Comparison of ENCODE assay signal across 7 mouse cellular contexts in genomic region chr19:44145702-44146567, GRCm38 (mm10). TPM values are rescaled to one million over a fixed set of nuclear protein-coding genes. Genes with fewer than 3 reads are reported as not detected.
A peak's percentile ranks its signal among the peaks of the same experiment; 100 is the strongest.
DNase-seq lines count a peak whose midpoint lies in the region; ATAC-seq lines count a peak whose summit lies in the region.

Bloc1s2 (minus strand) TSS chr19:44146446.

- peaks cover 38% of the 10 kb centered on the region for H3K36me3 ChIP-seq in embryonic facial prominence, embryonic 10.5 days (replicated peaks)
- H3K36me3 ChIP-seq in limb, embryonic 10.5 days = peaks cover 41% of the 10 kb centered on the region
- H3K36me3 ChIP-seq in midbrain, embryonic 13.5 days = peaks cover 39% of the 10 kb centered on the region

- peak within 1 kb of the TSS; percentile 87 for H3K4me3 ChIP-seq in embryonic facial prominence, embryonic 10.5 days
- H3K4me3 ChIP-seq in limb, embryonic 10.5 days = peak within 1 kb of the TSS; percentile 83
- H3K4me3 ChIP-seq in midbrain, embryonic 13.5 days (replicated peaks) = peak within 1 kb of the TSS; percentile 76

- peaks cover 15% of the 10 kb centered on the region for H3K4me1 ChIP-seq in embryonic facial prominence, embryonic 10.5 days
- peaks cover 16% of the 10 kb centered on the region for H3K4me1 ChIP-seq in limb, embryonic 10.5 days
- H3K4me1 ChIP-seq in midbrain, embryonic 13.5 days (replicated peaks) = peaks cover 17% of the 10 kb centered on the region

- peak within 1 kb of the TSS; percentile 74 for H3K9ac ChIP-seq in midbrain, embryonic 13.5 days (replicated peaks)

- peak within 1 kb of the TSS; percentile 86 for H3K27ac ChIP-seq in embryonic facial prominence, embryonic 10.5 days (replicated peaks)
- H3K27ac ChIP-seq in limb, embryonic 10.5 days = peak within 1 kb of the TSS; percentile 87
- H3K27ac ChIP-seq in midbrain, embryonic 13.5 days = peak within 1 kb of the TSS; percentile 51

- H3K27me3 ChIP-seq in embryonic facial prominence, embryonic 10.5 days (replicated peaks; ENCODE audit: low read depth, poor library complexity, severe bottlenecking) = no peaks in the 10 kb centered on the region; the same call in 1 of the 2 replicates
- H3K27me3 ChIP-seq in limb, embryonic 10.5 days (ENCODE audit: low read depth, poor library complexity, severe bottlenecking) = peaks cover 4% of the 10 kb centered on the region; the same call in 1 of the 2 replicates
- peaks cover 11% of the 10 kb centered on the region for H3K27me3 ChIP-seq in midbrain, embryonic 13.5 days

- WGBS in embryonic facial prominence, embryonic 10.5 days = 3% methylated on average over 46 of the region's 46 CpGs
- 5% methylated on average over 46 of the region's 46 CpGs for WGBS in limb, embryonic 10.5 days
- WGBS in midbrain, embryonic 13.5 days = 2% methylated on average over 46 of the region's 46 CpGs

- peak within 1 kb of the TSS; percentile 83 for H3K4me2 ChIP-seq in midbrain, embryonic 13.5 days (replicated peaks)

- peak; percentile 71 for ATAC-seq in granulocyte monocyte progenitor cell, adult 5-6 weeks (replicated peaks; ENCODE audit: poor library complexity, severe bottlenecking)
- peak; percentile 96 for ATAC-seq in midbrain, embryonic 13.5 days

- DNase-seq in adrenal gland, postnatal 10 days = peak; percentile 95
- DNase-seq in embryonic facial prominence, embryonic 10.5 days (ENCODE audit: low spot score) = peak; percentile 89
- peak; percentile 89 for DNase-seq in kidney, adult 11 months
- DNase-seq in limb, embryonic 10.5 days (ENCODE audit: low spot score) = peak; percentile 89
- peak; percentile 83 for DNase-seq in spleen, adult 12 weeks (ENCODE audit: low spot score)

- no peaks in the 10 kb centered on the region for H3K9me3 ChIP-seq in embryonic facial prominence, embryonic 10.5 days
- no peaks in the 10 kb centered on the region for H3K9me3 ChIP-seq in limb, embryonic 10.5 days (replicated peaks)
- no peaks in the 10 kb centered on the region for H3K9me3 ChIP-seq in midbrain, embryonic 13.5 days

RNA-seq across cellular contexts. Expression of gene Bloc1s2, which starts in this region (rescaled TPM):
- 10 to 100 TPM; 29.1 to 30.1 TPM for total RNA-seq in adrenal gland, postnatal 10 days (2021)
- polyA plus RNA-seq in embryonic facial prominence, embryonic 10.5 days (2016; fragmentation: Nextera tagmentation; extraction: Ambion mirVana) = 98.1 and 99.3 TPM in 2 replicates
- total RNA-seq in granulocyte monocyte progenitor cell, adult 5-6 weeks (2014; fragmentation: Nextera tagmentation) = 143 and 186 TPM in 2 replicates
- 70.7 and 91.4 TPM in 2 replicates for total RNA-seq in granulocyte monocyte progenitor cell, adult 5-6 weeks (2017)
- polyA plus RNA-seq in limb, embryonic 10.5 days (2016; fragmentation: Nextera tagmentation; extraction: Ambion mirVana) = 105 and 113 TPM in 2 replicates
- 156 and 157 TPM in 2 replicates for polyA plus RNA-seq in midbrain, embryonic 13.5 days (2015; fragmentation: Nextera tagmentation; extraction: Ambion mirVana)

Comparison
In these comparisons a context has a peak if more than half of its experiments do, and no peak if none do; other contexts are left out.
1. Peak in every context shown above with its lines: DNase-seq, ATAC-seq, H3K4me3 ChIP-seq and H3K27ac ChIP-seq.